Mouse (Mus musculus) testis, adult 2 months (tissue): ENCODE measurements around the gene Ak2. TPM values are rescaled to one million over a fixed set of nuclear protein-coding genes. Genes with fewer than 3 reads are reported as not detected.

Source experiments
- H3K27ac ChIP-seq: fragments of 200-500 bp; 2 replicates; pipeline ENCODE4 v1.5.1; 2012; ENCODE audit warnings: low read depth, low read length; ENCODE audit not compliant: control insufficient read depth, insufficient read depth
- H3K27me3 ChIP-seq: fragments of 200-500 bp; 2 replicates; pipeline ENCODE4 v1.6.1; 2012; ENCODE audit warnings: mild to moderate bottlenecking, low read length, moderate library complexity; ENCODE audit not compliant: control insufficient read depth, insufficient read depth
- H3K36me3 ChIP-seq: fragments of 200-500 bp; 2 replicates; pipeline ENCODE4 v1.6.1; 2012; ENCODE audit warnings: mild to moderate bottlenecking, low read length; ENCODE audit not compliant: control insufficient read depth, insufficient read depth
- H3K4me1 ChIP-seq: fragments of 200-500 bp; 2 replicates; pipeline ENCODE4 v1.6.1; 2012; ENCODE audit warnings: low read length; ENCODE audit not compliant: control insufficient read depth, insufficient read depth
- H3K4me3 ChIP-seq: fragments of 200-500 bp; 2 replicates; pipeline ENCODE4 v1.5.1; 2012; ENCODE audit warnings: low read depth, mild to moderate bottlenecking, low read length, moderate library complexity, mixed read lengths; ENCODE audit not compliant: control insufficient read depth
- CTCF ChIP-seq: fragments of 200-500 bp; IDR thresholded peaks from 2 replicates; pipeline ENCODE4 v1.5.1; 2012; ENCODE audit warnings: low read depth, mild to moderate bottlenecking, inconsistent platforms, low read length, moderate library complexity; ENCODE audit not compliant: control insufficient read depth, insufficient read depth, insufficient replicate concordance
- POLR2A ChIP-seq: fragments of 200-500 bp; IDR thresholded peaks from 2 replicates; pipeline ENCODE4 v1.6.1; 2012; ENCODE audit warnings: low read depth, mild to moderate bottlenecking, inconsistent platforms, low read length, moderate library complexity; ENCODE audit not compliant: control insufficient read depth
- polyA plus RNA-seq: library from polyadenylated mRNA; depleted of rRNA; stranded (reverse); fragments of >200 nt; gene quantifications from 2 replicates; pipeline ENCODE4 v1.2.3, GENCODE M21; 2012

The Ak2 gene
- polyA plus RNA-seq, 1 experiment = 98.0 TPM

DNA sequence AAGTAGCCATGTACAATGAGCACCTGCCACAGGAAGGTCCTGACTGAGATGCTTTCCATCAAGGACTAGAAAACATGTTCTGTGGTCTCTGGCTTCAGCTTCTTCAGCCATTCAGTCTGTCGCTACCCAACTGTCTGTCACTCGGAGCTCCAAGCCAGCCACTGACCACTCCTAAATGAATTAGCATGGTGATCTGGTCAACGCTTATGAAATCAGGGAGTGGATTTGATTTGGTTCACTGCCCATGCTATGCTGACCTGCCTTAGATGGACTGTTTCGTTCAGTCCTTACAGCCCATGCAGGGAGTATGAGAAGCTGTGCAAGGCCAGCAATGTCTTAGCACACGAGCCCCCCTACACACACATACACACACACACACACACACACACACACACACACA is 37.9 kb upstream of the Ak2 start:
- Histone ChIP-seq H3K36me3 (no peaks in the 10 kb centered on the region), H3K27ac (no peak overlapping the region), H3K27me3 (no peaks in the 10 kb centered on the region), H3K4me1 (peaks cover 3% of the 10 kb centered on the region; the same call in 1 of the 2 replicates), H3K4me3 (no peak overlapping the region)
- TF ChIP-seq POLR2A = no peak
- no peak for TF ChIP-seq CTCF

DNA sequence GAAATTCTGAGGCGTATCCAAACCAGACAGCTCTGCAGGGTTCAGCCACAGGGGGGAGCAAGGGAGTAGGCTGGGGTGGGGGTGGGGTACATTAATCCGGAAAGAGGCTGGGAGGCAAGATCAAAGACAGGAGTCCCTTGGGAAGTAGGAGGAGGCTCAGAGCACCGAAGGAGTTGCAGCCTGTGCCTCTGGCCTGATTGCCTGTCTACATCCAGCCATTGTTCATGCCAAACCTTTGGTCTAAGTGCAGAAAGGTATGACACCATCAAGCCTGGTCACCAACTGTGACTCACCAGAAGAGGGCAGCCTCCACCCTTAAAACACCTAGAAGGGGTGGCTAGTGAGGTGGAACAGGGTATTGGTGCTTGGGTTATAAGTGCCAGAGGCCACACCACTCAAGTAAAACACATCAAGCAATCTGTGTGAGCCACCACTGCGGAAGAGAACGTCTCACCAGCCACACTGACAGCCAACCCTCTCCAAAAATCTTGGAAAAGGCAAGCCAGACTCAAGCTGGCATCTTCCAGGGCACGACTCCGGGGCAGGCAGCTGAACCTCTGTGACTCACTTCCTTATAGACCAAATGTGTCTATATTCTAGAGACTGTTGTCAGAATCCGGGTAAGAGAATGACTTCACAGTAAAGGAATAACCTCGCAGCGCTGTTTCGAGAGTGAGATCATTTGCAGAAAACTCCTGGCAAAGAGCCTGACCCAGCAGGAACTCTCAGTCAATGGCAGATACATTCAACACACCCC is 34.4 kb upstream of the Ak2 start:
- peaks cover 11% of the 10 kb centered on the region for H3K4me1 ChIP-seq
- no peak overlapping the region for H3K27ac ChIP-seq
- no peak for TF ChIP-seq POLR2A
- TF ChIP-seq CTCF = peak; percentile 9; the same call in 1 of the 2 replicates

DNA sequence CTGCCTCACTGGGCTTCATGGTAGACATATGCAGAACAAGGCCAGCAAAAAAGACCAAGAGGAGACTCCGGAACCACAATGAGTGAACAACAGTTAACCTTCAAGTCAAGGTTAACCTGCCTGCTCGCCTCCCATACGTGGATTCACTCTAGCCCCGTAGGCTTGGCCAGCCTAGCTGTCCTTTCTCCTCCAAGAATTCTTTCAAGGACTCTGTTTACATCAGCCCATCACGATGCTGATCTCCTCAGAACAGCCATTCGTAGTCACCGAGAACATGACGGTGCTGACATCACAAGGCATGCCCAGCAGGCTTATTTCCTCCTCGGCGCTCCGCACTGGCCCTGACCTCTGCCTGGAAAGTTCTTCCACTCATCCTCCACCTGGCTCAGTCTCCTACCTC is 33.6 kb upstream of the Ak2 start:
- Histone ChIP-seq H3K4me1 (peaks cover 17% of the 10 kb centered on the region), H3K27me3 (no peaks in the 10 kb centered on the region), H3K27ac (no peak overlapping the region), H3K36me3 (no peaks in the 10 kb centered on the region), H3K4me3 (no peak overlapping the region)
- no peak for TF ChIP-seq POLR2A
- TF ChIP-seq CTCF = no peak

More for the DNA sequence above, 34.4 kb upstream of the Ak2 start:
- Histone ChIP-seq H3K27me3 (no peaks in the 10 kb centered on the region), H3K36me3 (no peaks in the 10 kb centered on the region), H3K4me3 (no peak overlapping the region)

DNA sequence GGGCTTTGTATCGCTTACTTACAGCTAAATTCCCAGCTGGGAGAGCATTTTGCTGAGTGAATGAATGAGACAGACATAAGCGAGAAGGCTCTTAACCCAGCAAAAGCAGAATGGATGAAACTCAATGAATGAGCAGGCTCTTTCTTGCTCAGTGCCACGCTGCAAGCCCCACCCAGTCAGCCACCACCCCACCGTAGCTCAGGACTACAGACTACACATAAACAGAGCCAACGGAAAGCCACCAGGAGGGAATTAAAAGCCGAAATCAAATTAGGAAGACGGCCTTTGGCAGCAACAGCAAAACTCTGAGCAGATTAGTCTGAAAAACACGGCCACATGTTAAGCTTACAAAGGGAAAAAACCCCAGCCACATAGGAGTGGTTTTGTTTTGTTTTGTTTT is 32.9 kb upstream of the Ak2 start:
- peaks cover 19% of the 10 kb centered on the region for H3K4me1 ChIP-seq
- H3K27ac ChIP-seq = no peak overlapping the region
- no peak for TF ChIP-seq CTCF
- TF ChIP-seq POLR2A = no peak

DNA sequence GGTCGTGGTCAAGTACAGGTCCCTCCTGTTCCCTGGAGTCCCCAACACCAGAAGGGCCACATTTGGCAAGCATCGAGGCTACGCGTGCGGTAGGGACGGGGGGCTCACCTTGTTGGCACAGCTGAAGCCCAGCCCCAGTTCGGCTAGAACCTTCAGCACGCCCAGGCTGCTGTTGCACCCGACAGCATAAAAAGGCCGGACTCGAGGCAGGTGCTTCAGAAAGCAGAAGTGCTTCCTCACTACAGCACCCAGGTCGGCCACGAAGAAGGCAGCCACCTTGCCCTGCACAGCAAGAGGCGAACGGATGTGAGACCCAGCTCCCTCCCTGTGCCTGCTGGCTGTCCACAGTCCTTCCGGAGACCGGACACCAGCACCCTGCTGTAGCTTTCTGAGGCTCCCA is 32.1 kb upstream of the Ak2 start:
- Histone ChIP-seq H3K4me1 (peaks cover 19% of the 10 kb centered on the region), H3K4me3 (no peak overlapping the region), H3K27me3 (no peaks in the 10 kb centered on the region), H3K27ac (no peak overlapping the region), H3K36me3 (no peaks in the 10 kb centered on the region)
- TF ChIP-seq POLR2A (no peak), CTCF (no peak)

More for the DNA sequence above, 32.9 kb upstream of the Ak2 start:
- Histone ChIP-seq H3K4me3 (no peak overlapping the region), H3K36me3 (no peaks in the 10 kb centered on the region), H3K27me3 (no peaks in the 10 kb centered on the region)

DNA sequence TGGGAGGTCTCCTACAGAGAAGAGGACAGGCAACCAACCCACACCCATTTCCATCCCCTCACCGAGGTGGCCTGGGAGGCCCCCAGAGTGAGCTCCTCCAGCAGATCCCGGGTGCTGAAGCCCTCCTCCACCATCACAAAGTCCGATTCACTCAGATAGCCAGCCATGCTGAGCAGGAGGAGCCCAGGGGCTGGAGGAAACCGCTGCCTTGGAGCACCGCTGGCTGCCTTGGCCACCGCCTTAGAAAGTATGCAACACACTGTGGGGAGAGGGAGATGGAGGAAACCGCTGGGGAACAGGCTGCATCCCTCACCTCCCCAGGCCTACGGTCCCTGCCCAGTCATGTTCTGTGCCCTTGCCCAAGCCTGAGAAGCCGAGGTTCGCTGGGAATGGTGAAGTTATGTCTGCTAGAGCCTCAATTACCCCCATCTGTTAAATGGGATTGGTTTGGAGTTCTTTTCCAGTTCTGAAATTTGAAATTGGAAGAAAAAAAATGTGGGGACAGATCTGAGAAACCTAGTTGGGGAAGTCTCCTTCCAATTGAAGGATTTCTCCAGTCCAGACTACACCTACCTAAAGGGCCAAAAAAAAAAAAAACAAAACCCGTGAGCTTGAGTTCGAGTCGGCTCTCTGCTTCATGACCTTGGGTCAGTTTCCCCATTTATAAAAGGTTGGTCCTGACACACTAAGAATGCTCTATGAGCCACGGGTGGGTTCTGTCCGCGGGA is 30.3 kb upstream of the Ak2 start:
- Histone ChIP-seq H3K4me3 (peak overlapping the region; percentile 97), H3K36me3 (no peaks in the 10 kb centered on the region), H3K27me3 (no peaks in the 10 kb centered on the region), H3K4me1 (peaks cover 19% of the 10 kb centered on the region), H3K27ac (no peak overlapping the region)
- TF ChIP-seq POLR2A (no peak), CTCF (no peak)

DNA sequence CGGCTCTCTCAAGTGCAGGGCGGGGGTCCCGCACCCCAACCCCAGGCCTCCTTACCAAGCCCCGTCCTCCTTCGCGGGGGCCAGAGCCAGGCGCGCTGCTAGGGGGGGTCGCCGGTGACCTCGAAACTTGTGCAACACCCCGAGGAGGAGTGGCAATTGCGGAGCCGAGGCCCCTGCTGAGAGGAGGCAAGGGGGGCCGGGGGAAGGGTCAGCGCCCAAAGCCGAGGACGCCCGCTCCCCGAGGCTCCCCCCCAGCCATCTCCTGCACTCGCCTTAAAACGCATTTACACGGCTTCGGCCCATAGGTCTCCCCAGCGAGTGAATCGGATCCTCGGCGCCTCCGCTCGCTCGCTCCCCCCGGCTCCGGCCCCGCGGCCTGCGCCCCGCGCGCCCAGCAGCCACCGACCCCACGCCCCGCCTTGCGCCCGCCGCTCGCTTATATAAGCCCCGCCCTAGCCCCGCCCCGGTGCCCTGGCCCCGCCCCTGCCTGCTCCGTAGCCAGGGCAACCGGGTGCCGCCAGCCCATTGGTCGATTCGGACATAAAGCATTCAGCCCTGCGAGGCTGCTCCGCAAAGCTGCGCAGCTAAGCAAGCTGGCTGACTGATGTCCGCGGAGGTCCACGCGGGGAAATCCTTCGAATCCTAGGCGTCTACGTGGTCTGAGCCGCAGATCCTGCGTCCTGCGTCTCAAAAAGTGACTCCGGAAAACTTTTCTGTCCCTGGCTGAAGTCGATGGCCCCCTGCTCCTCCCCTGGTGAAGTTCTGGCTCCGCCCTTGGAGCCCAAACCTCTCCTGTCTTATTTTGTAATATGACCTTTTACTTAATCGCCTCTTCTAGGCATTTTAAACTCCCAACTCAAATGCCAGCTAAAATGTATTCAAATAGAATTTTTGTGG is 29.5 kb upstream of the Ak2 start, which contains the start of gene Azin2:
Gene Azin2 (minus strand): TSS at position 414 of the 897 bp plus-strand sequence.
- Histone ChIP-seq H3K4me1 (peaks cover 19% of the 10 kb centered on the region), H3K4me3 (peak within 1 kb of the TSS; percentile 97), H3K36me3 (no peaks in the 10 kb centered on the region), H3K27ac (peak within 1 kb of the TSS; percentile 47), H3K27me3 (no peaks in the 10 kb centered on the region)
- TF ChIP-seq CTCF (no peak), POLR2A (peak; percentile 89)
